Mouse (Mus musculus) myocyte (in vitro differentiated cells): ENCODE results near the gene Uqcrq. TPM values are rescaled to one million over a fixed set of nuclear protein-coding genes. Genes with fewer than 3 reads are reported as not detected.

ENCODE experiments used
- H3K27me3 ChIP-seq: one replicate; pipeline ENCODE4 v1.6.1; 2011; ENCODE audit not compliant: control insufficient read depth, insufficient read depth, insufficient read length
- H3K36me3 ChIP-seq: one replicate; pipeline ENCODE4 v1.6.1; 2011; ENCODE audit not compliant: control insufficient read depth, insufficient read depth
- H3K4me2 ChIP-seq: one replicate; pipeline ENCODE4 v1.6.1; 2011; ENCODE audit warnings: low read depth, control low read depth
- H3K4me3 ChIP-seq: one replicate; pipeline ENCODE4 v1.5.1; 2011; ENCODE audit warnings: mild to moderate bottlenecking, control low read depth, moderate library complexity
- H3K79me2 ChIP-seq: one replicate; pipeline ENCODE4 v1.6.1; 2011; ENCODE audit not compliant: control insufficient read depth, insufficient read depth
- H3ac ChIP-seq: one replicate; pipeline ENCODE4 v1.6.1; 2011; ENCODE audit not compliant: control insufficient read depth, insufficient read length
- CEBPB ChIP-seq: IDR thresholded peaks from 2 replicates; pipeline ENCODE4 v1.6.1; 2011; ENCODE audit warnings: mild to moderate bottlenecking, moderate library complexity; ENCODE audit not compliant: poor library complexity, insufficient read depth, severe bottlenecking
- E2F4 ChIP-seq: IDR thresholded peaks from one replicate; pipeline ENCODE4 v1.6.1; 2011; ENCODE audit warnings: mild to moderate bottlenecking, control low read depth, moderate library complexity; ENCODE audit not compliant: insufficient read depth
- MAX ChIP-seq: IDR thresholded peaks from one replicate; pipeline ENCODE4 v1.6.1; 2011; ENCODE audit warnings: low read depth, mild to moderate bottlenecking, control low read depth
- MYOD1 ChIP-seq, 3 experiments: IDR thresholded peaks; one replicate each; pipeline ENCODE4 v1.6.1; 2011; ENCODE audit warnings: control low read depth in 2 of 3, low read depth in 2 of 3, mild to moderate bottlenecking in 2 of 3, moderate library complexity in 1 of 3; ENCODE audit not compliant: insufficient read length in 2 of 3, control insufficient read depth in 1 of 3
- MYOG ChIP-seq, 3 experiments: IDR thresholded peaks; one replicate each; pipeline ENCODE4 v1.6.1; 2011; ENCODE audit warnings: control low read depth in 2 of 3, low read depth in 2 of 3, mild to moderate bottlenecking in 2 of 3; ENCODE audit not compliant: insufficient read length in 2 of 3, control insufficient read depth in 1 of 3, insufficient read depth in 1 of 3
- POLR2A ChIP-seq: IDR thresholded peaks from one replicate; pipeline ENCODE4 v1.6.1; 2011; ENCODE audit warnings: low read depth, mild to moderate bottlenecking, control low read depth, moderate library complexity; ENCODE audit not compliant: insufficient read length
- POLR2AphosphoS2 ChIP-seq: IDR thresholded peaks from one replicate; pipeline ENCODE4 v1.6.1; 2011; ENCODE audit warnings: low read depth, control low read depth; ENCODE audit not compliant: insufficient read length
- REST ChIP-seq: IDR thresholded peaks from one replicate; pipeline ENCODE4 v1.6.1; 2011; ENCODE audit warnings: mild to moderate bottlenecking, control low read depth, moderate library complexity; ENCODE audit not compliant: insufficient read depth, insufficient read length
- SRF ChIP-seq: IDR thresholded peaks from one replicate; pipeline ENCODE4 v1.6.1; 2011; ENCODE audit warnings: low read depth; ENCODE audit not compliant: control insufficient read depth, insufficient read length
- TCF12 ChIP-seq: IDR thresholded peaks from one replicate; pipeline ENCODE4 v1.6.1; 2011; ENCODE audit warnings: mild to moderate bottlenecking, control low read depth; ENCODE audit not compliant: poor library complexity, insufficient read depth, severe bottlenecking
- TCF3 ChIP-seq: IDR thresholded peaks from one replicate; pipeline ENCODE4 v1.6.1; 2011; ENCODE audit warnings: low read depth, control low read depth; ENCODE audit not compliant: insufficient read length
- USF1 ChIP-seq: IDR thresholded peaks from one replicate; pipeline ENCODE4 v1.6.1; 2011; ENCODE audit warnings: low read depth, mild to moderate bottlenecking, control low read depth, moderate library complexity
- polyA plus RNA-seq: library from polyadenylated mRNA; unstranded; fragments of >200 nt; fragmentation: generic; extraction: Trizol; gene quantifications from one replicate; pipeline ENCODE4 v1.2.1, GENCODE M21; 2012; ENCODE audit warnings: missing spikeins

The Uqcrq gene
- polyA plus RNA-seq, 1 experiment, result 1,153 TPM

GRCm38 (mm10) chr11:53466231-53466971 is 35.8 kb upstream of the Uqcrq start:
- H3ac ChIP-seq, result no peak overlapping the region
- no peaks in the 10 kb centered on the region for H3K36me3 ChIP-seq
- H3K4me2 ChIP-seq, result no peak overlapping the region
- no peak overlapping the region for H3K4me3 ChIP-seq
- TF ChIP-seq MYOD1 (IDR thresholded peaks at IDR 0.05; ENCODE audit: control insufficient read depth in 1 of 3, insufficient read length in 2 of 3, low read depth in 2 of 3) (no peak), SRF (no peak), TCF12 (no peak), USF1 (no peak), POLR2AphosphoS2 (no peak), TCF3 (no peak)
- H3K79me2 ChIP-seq, result no peaks in the 10 kb centered on the region
- no peaks in the 10 kb centered on the region for H3K27me3 ChIP-seq

- Histone ChIP-seq H3K4me3 (no peak overlapping the region), H3K79me2 (no peaks in the 10 kb centered on the region), H3K36me3 (no peaks in the 10 kb centered on the region), H3K27me3 (no peaks in the 10 kb centered on the region), H3K4me2 (no peak overlapping the region), H3ac (no peak overlapping the region)
- TF ChIP-seq USF1, result no peak
- no peak for TF ChIP-seq TCF12
- no peak for TF ChIP-seq POLR2AphosphoS2
- no peak for TF ChIP-seq CEBPB
- no peak for TF ChIP-seq POLR2A
- TF ChIP-seq TCF3, result no peak
- TF ChIP-seq E2F4, result no peak
- TF ChIP-seq SRF, result no peak
- no peak for TF ChIP-seq REST
- no peak for TF ChIP-seq MAX
- TF ChIP-seq MYOD1 (IDR thresholded peaks at IDR 0.05; ENCODE audit: control insufficient read depth in 1 of 3, insufficient read length in 2 of 3, low read depth in 2 of 3), result no peak
- no peak for TF ChIP-seq MYOG (IDR thresholded peaks at IDR 0.05; ENCODE audit: control insufficient read depth in 1 of 3, insufficient read depth in 1 of 3, insufficient read length in 2 of 3, low read depth in 2 of 3)
Measured at GRCm38 (mm10) chr11:53463551-53464424, 33.2 kb upstream of the Uqcrq start.

- Histone ChIP-seq H3K79me2 (no peaks in the 10 kb centered on the region), H3K27me3 (no peaks in the 10 kb centered on the region), H3ac (no peak overlapping the region), H3K36me3 (no peaks in the 10 kb centered on the region), H3K4me2 (no peak overlapping the region), H3K4me3 (no peak overlapping the region)
- TF ChIP-seq CEBPB (no peak), REST (no peak), SRF (no peak), TCF3 (no peak), POLR2AphosphoS2 (no peak), E2F4 (no peak), TCF12 (no peak), POLR2A (no peak), MYOD1 (IDR thresholded peaks at IDR 0.05; ENCODE audit: control insufficient read depth in 1 of 3, insufficient read length in 2 of 3, low read depth in 2 of 3) (no peak), USF1 (no peak), MYOG (IDR thresholded peaks at IDR 0.05; ENCODE audit: control insufficient read depth in 1 of 3, insufficient read depth in 1 of 3, insufficient read length in 2 of 3, low read depth in 2 of 3) (no peak)
Measured at GRCm38 (mm10) chr11:53461727-53462126, 31.1 kb upstream of the Uqcrq start.

DNA sequence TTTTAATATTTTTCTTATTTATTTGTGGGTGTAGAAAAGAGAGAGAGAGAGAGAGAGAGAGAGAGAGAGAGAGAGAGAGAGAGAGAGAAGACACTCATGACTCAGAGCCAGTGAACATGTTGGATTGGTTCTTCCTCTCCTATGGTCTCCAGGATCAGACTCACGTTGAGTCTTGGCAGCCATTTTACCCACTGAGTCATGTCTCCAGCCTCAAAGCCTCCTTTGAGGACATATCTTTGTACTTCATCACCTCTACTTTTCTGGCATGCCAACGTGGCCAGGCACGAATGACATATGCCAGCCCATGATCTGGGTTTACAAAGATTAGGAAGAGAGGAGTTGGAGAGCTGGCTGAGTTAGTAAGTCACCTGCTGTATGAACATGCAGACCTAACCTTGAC is 29.6 kb upstream of the Uqcrq start:
- H3K4me3 ChIP-seq, result no peak overlapping the region
- no peaks in the 10 kb centered on the region for H3K36me3 ChIP-seq
- no peaks in the 10 kb centered on the region for H3K79me2 ChIP-seq
- no peaks in the 10 kb centered on the region for H3K27me3 ChIP-seq
- H3ac ChIP-seq, result no peak overlapping the region
- TF ChIP-seq USF1 (no peak), MAX (no peak), POLR2AphosphoS2 (no peak), MYOD1 (IDR thresholded peaks at IDR 0.05; ENCODE audit: control insufficient read depth in 1 of 3, insufficient read length in 2 of 3, low read depth in 2 of 3) (no peak), MYOG (IDR thresholded peaks at IDR 0.05; ENCODE audit: control insufficient read depth in 1 of 3, insufficient read depth in 1 of 3, insufficient read length in 2 of 3, low read depth in 2 of 3) (no peak), CEBPB (no peak), E2F4 (no peak), TCF3 (no peak)
- no peak overlapping the region for H3K4me2 ChIP-seq

DNA sequence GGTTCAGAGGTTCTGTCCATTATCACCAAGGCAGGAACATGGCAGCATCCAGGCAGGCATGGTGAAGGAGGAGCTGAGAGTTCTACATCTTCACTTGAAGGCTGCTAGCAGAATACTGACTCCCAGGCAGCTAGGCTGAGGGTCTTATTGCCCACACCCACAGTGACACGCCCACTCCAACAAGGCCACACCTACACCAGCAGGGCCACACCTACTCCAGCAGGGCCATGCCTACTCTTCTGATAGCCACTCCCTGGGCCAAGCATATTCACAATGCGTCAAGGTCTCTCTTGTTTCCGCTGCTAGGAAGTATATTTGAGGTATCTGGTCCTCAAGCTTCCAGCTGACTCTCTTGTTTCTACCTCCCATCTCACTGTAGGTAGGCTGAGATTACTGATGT is 28.4 kb upstream of the Uqcrq start:
- Histone ChIP-seq H3K4me2 (no peak overlapping the region), H3K79me2 (no peaks in the 10 kb centered on the region), H3K36me3 (no peaks in the 10 kb centered on the region), H3ac (no peak overlapping the region), H3K4me3 (no peak overlapping the region), H3K27me3 (no peaks in the 10 kb centered on the region)
- TF ChIP-seq E2F4, result no peak
- no peak for TF ChIP-seq MAX
- no peak for TF ChIP-seq USF1
- TF ChIP-seq CEBPB, result no peak
- TF ChIP-seq MYOG (IDR thresholded peaks at IDR 0.05; ENCODE audit: control insufficient read depth in 1 of 3, insufficient read depth in 1 of 3, insufficient read length in 2 of 3, low read depth in 2 of 3), result no peak
- no peak for TF ChIP-seq TCF3
- no peak for TF ChIP-seq POLR2A
- no peak for TF ChIP-seq TCF12
- TF ChIP-seq SRF, result no peak
- TF ChIP-seq REST, result no peak
- no peak for TF ChIP-seq POLR2AphosphoS2
- TF ChIP-seq MYOD1 (IDR thresholded peaks at IDR 0.05; ENCODE audit: control insufficient read depth in 1 of 3, insufficient read length in 2 of 3, low read depth in 2 of 3), result no peak
